Mouse (Mus musculus) olfactory bulb, adult 2 months (tissue): Measurements from ENCODE around the gene Sema3a. TPM values are rescaled to one million over a fixed set of nuclear protein-coding genes. Genes with fewer than 3 reads are reported as not detected.

ENCODE experiments used
- H3K27ac ChIP-seq: fragments of 200-500 bp; 2 replicates; pipeline ENCODE4 v1.5.1; 2012; ENCODE audit warnings: low read depth, low read length; ENCODE audit not compliant: insufficient read depth
- H3K4me1 ChIP-seq: fragments of 200-500 bp; 2 replicates; pipeline ENCODE4 v1.6.1; 2012; ENCODE audit warnings: low read length; ENCODE audit not compliant: control insufficient read depth, insufficient read depth
- H3K4me3 ChIP-seq: fragments of 200-500 bp; 2 replicates; pipeline ENCODE4 v1.5.1; 2012; ENCODE audit warnings: mild to moderate bottlenecking, low read depth, low read length, moderate library complexity; ENCODE audit not compliant: insufficient read depth
- CTCF ChIP-seq: fragments of 200-500 bp; IDR thresholded peaks from 2 replicates; pipeline ENCODE4 v1.5.1; 2012; ENCODE audit warnings: low read depth, mild to moderate bottlenecking, low read length, moderate library complexity; ENCODE audit not compliant: insufficient read depth
- POLR2A ChIP-seq: fragments of 200-500 bp; IDR thresholded peaks from 2 replicates; pipeline ENCODE4 v1.6.1; 2012; ENCODE audit warnings: mild to moderate bottlenecking, low read depth, low read length, moderate library complexity; ENCODE audit not compliant: insufficient read depth
- WGBS: fragments of 180-500 bp; shearing (Covaris S2); methylation state at CpG from one replicate; pipeline ENCODE4 v1.1.7; 2018; 5-methylcytosine and 5-hydroxymethylcytosine counted together
- polyA plus RNA-seq: library from polyadenylated mRNA; stranded (reverse); fragments of >200 nt; gene quantifications from 2 replicates; pipeline ENCODE4 v1.2.4, GENCODE M21; 2012; ENCODE audit warnings: low replicate concordance; ENCODE audit not compliant: missing spikeins, insufficient read depth, insufficient read length

Gene Sema3a
- polyA plus RNA-seq, 1 experiment = not detected

- no peak for TF ChIP-seq POLR2A
- no peak overlapping the region for H3K4me3 ChIP-seq
- no peak overlapping the region for H3K27ac ChIP-seq
- no peaks in the 10 kb centered on the region for H3K4me1 ChIP-seq
- 64% methylated on average over 2 of the region's 2 CpGs for WGBS
These were observed 25.8 kb downstream of the Sema3a start for GRCm38 (mm10) chr5:13151002-13151401.

GRCm38 (mm10) chr5:13157761-13158612 is 32.8 kb downstream of the Sema3a start:
- Histone ChIP-seq H3K4me1 (no peaks in the 10 kb centered on the region), H3K27ac (no peak overlapping the region), H3K4me3 (no peak overlapping the region)
- TF ChIP-seq CTCF = no peak
- WGBS = 72% methylated on average over 5 of the region's 5 CpGs

- TF ChIP-seq CTCF (no peak), POLR2A (no peak)
- H3K4me3 ChIP-seq = no peak overlapping the region
- 93% methylated on average over 2 of the region's 2 CpGs for WGBS
- H3K27ac ChIP-seq = no peak overlapping the region
- no peaks in the 10 kb centered on the region for H3K4me1 ChIP-seq
These were observed 57.0 kb downstream of the Sema3a start for GRCm38 (mm10) chr5:13182186-13182585.

- TF ChIP-seq CTCF = no peak
- TF ChIP-seq POLR2A = no peak
- H3K4me3 ChIP-seq = no peak overlapping the region
- H3K27ac ChIP-seq = no peak overlapping the region
- WGBS = 67% methylated on average over 3 of the region's 3 CpGs
- H3K4me1 ChIP-seq = no peaks in the 10 kb centered on the region
These were observed 72.7 kb downstream of the Sema3a start for GRCm38 (mm10) chr5:13197886-13198285.

- 67% methylated on average over 6 of the region's 6 CpGs for WGBS
- no peak overlapping the region for H3K27ac ChIP-seq
- no peaks in the 10 kb centered on the region for H3K4me1 ChIP-seq
- H3K4me3 ChIP-seq = no peak overlapping the region
- TF ChIP-seq CTCF = no peak
- TF ChIP-seq POLR2A = no peak
These were observed 74.5 kb downstream of the Sema3a start for GRCm38 (mm10) chr5:13199709-13200108.

- Histone ChIP-seq H3K4me1 (no peaks in the 10 kb centered on the region), H3K4me3 (no peak overlapping the region), H3K27ac (no peak overlapping the region)
- 63% methylated on average over 3 of the region's 3 CpGs for WGBS
- TF ChIP-seq POLR2A = no peak
- TF ChIP-seq CTCF = no peak
These were observed 130.1 kb downstream of the Sema3a start for GRCm38 (mm10) chr5:13255353-13255752.

GRCm38 (mm10) chr5:13256321-13256720 is 131.1 kb downstream of the Sema3a start:
- Histone ChIP-seq H3K27ac (no peak overlapping the region), H3K4me3 (no peak overlapping the region), H3K4me1 (no peaks in the 10 kb centered on the region)
- TF ChIP-seq POLR2A (no peak), CTCF (no peak)
- WGBS = 61% methylated on average over 1 of the region's 1 CpGs

- H3K27ac ChIP-seq = no peak overlapping the region
- H3K4me3 ChIP-seq = no peak overlapping the region
- TF ChIP-seq CTCF = no peak
- no peak for TF ChIP-seq POLR2A
- WGBS = 14% methylated on average over 2 of the region's 2 CpGs
- no peaks in the 10 kb centered on the region for H3K4me1 ChIP-seq
These were observed 137.9 kb downstream of the Sema3a start for GRCm38 (mm10) chr5:13263087-13263486.

GRCm38 (mm10) chr5:13263539-13263938 is 138.3 kb downstream of the Sema3a start:
- TF ChIP-seq POLR2A = no peak
- TF ChIP-seq CTCF = no peak
- WGBS = 64% methylated on average over 3 of the region's 3 CpGs
- Histone ChIP-seq H3K4me3 (no peak overlapping the region), H3K27ac (no peak overlapping the region), H3K4me1 (no peaks in the 10 kb centered on the region)
